Mouse (Mus musculus) spleen, postnatal 36 days (tissue): Measurements from ENCODE around the gene Vps13a.

Source experiments
- DNase-seq, 2 experiments: peaks; one replicate each; pipeline ENCODE4 v3.0.0; 2022; ENCODE audit warnings: low spot score in 2 of 2, mixed read lengths in 1 of 2

Vps13a gene

DNA sequence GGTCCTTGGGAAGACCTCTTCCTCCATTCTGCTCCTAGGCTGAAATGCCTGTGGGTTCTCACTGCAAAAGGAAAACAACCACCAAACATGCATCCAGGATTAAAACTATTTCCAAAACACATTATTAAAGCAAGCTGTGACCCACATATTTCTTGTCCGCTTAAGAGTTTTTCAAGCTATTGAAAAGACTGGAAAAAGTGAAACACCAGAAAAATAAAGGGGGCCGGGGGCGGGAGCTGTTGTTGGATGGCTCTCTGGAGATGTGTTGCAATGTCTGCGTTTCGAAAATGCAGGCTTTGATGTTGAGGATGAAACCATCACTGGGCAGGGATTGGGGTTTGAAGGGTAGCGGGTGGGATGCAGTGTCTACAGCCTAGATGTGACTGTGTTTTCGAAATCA, 196.2 kb downstream of the Vps13a start:
- DNase-seq, result no peak

DNA sequence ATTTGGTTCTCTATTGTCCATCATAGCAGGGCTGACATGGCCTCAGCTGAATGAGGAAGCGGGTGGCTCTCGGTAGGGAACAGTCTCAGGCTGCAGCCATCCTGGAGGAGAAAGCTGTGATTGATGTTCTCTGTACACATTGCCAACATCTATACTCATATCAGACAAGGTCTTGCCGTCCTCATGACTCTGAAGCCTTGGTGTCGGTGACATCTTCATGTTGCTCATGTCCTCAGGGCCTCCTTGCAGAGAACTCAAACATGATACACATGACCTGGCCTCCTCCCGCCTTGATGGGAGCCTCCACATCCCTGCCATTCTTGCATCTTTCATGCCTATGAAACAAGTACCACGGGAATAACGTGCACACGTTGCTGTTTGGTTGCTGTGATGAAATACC, 200.2 kb downstream of the Vps13a start:
- no peak for DNase-seq

DNA sequence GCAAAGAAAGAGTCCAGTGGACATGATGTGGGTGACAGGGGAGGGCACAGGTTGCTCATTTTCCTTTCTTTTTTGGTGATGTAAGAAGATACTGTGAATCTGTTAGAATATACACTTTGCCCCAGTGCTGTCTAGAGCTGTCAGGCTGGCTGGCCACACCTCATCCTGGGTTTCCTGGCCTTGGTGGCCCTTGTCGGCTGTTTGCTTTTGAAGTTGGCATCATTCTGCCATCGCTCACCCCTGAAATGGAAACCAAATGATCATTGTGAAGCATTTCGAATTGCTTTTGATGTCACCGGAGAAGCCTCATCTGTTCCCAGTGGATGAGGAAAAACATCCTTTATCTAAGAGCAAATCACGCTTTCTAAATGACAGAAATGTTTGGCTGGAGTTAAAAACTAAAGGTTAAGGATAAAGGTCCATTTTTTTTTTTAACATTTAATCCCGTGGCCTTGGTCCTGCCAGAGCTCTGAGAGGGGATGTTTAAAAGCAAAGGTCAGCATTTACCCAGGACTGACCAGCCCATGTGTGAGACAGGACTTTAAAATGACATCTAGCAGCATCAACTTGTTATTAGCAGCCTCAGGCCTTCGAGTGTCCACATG, 201.0 kb downstream of the Vps13a start:
- DNase-seq, result no peak

DNA sequence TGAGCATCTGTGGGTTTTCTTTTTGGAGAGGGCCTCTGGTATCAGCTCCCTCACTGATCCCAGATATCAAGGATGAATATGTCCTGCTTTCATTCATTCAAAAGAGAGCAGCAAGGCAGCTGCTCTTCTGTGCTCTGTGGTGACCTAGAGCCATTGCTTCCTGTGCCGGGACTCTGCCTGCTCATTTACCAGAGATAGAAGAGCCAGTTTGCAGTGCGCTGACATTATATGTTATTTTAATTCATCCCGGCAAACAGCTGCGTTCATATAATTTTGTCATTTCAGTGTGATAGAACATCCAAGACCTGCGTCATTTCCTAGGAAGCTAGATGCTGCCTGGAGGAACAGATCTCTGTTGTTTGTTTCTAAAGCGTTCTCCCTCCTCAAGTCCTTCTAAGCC, 203.9 kb downstream of the Vps13a start:
- no peak for DNase-seq
